Mouse (Mus musculus) megakaryocyte, embryonic 14.5 days (primary cell): ENCODE measurements around the gene Uqcc1.

Experiments
- FLI1 ChIP-seq: IDR thresholded peaks from 2 replicates; pipeline ENCODE4 v1.6.1; 2012; ENCODE audit warnings: low read length, inconsistent platforms, mixed read lengths
- GATA1 ChIP-seq: IDR thresholded peaks from 3 replicates; pipeline ENCODE4 v1.6.1; 2012; ENCODE audit warnings: mixed read lengths, low read length, inconsistent platforms, borderline replicate concordance

DNA sequence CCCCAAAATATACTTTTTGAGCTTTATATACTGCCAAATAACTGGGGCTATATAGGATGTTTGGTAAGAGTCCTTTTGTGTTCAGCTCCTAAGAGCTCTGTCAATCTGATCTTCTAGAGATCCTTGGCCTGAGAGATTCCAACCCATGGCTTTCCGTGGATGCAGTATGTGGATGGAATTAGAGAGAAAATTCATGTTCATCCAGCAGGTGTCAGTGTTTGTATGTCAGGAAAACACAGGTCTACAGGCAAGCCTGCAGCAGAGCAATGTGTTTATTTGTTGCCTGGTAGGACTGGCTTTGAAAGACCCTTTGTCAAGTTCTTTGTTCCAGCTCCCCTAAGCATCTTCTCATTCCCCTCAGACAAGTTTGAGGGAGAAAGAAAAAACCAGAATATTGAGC lies 32.9 kb upstream of the Uqcc1 start:
- TF ChIP-seq FLI1 (no peak), GATA1 (no peak)
